Mouse (Mus musculus): ENCODE measurements at regions not wholly inside any gene's neighbourhood (a gene's known extent, or its start where the extent isn't known, plus 50 kb on each side); places are given as distances from the start of the nearest gene placed in this dataset.

DNA sequence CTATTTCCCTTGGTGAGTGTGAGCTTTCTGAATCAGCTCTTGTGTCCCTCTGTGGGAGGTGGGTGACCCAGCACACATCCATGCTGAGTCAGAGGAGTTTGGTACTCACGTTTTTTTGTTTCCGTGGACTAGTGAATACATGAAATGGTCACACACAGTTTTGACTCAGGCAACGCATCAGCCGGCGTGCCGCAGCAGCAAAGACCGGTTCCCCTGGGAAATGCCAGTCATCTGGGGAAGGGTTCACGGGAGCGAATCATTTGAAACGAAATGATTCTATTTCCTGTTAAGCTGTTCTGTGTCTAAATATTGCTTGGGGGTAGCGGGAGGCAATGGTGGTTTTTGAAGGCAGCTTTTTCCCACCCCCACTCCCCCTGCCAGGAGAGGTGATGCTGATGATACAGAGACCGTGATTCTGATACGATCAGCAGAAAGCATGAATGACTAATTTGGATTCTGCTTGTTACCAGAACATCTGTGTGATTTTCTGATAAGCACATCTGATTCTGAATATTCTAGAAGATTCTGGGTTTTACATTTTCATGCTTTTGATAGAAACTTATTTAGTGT, 223.5 kb downstream of the Klf5 start:
- DNase-seq (ENCODE audit: low spot score): no peak

DNA sequence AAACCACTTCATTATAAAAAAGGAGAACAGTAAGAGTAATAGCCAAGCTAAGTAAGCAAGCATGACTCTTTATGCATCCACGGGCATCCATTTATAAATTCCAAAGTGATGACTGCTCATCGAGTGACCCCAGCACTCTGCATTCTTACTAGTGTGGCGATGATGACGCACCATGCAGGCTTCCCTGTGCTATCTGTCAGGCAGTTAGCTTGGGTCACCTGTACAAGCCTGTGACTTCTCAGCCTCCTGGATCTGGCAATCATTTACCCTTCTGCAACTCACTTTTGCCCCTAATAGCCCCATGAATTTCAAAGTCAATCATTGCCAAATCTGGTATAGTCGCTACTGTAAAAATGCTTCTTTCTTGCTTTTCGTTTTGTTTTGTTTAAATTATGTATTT, 237.3 kb downstream of the Klf5 start:
- DNase-seq (ENCODE audit: low spot score): no peak

DNA sequence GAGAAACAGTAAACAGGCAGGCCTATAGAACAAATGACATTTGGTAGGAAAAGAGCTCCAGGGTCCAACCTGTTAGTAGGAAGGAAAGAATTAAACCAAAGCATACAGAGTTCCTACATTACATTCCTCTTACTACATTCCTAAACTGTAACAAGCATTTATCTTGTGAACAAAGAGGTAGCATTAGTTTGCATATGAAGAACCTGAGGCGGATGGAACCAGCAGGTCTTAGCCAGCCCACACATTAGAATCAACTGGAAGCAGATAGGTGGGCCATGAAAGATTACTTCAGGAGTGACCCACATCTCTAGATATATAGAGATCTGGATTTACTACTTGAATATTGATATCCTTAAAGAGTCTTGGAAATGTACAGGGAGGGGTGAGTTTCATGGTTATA, 238.8 kb downstream of the Klf5 start:
- DNase-seq (ENCODE audit: low spot score): no peak

DNA sequence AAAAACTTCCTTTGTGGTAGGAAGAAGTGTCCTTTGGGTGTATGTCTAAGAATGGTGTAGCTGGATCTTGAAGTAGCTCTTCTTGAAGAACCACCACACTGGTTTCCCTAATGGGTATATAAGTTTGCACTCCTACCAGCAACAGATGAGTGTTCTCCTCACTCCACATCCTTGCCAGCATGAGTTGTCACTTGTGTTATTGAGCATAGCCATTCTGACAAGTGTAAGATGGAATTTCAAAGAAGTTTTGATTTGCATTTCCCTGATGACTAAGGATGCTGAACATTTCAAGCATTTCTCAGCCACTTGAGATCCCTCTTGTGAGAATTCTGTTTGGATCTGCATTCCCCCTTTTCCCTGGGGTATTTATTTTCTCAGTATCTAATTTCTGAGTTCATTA, 243.2 kb downstream of the Klf5 start:
- no peak for DNase-seq (ENCODE audit: low spot score)

DNA sequence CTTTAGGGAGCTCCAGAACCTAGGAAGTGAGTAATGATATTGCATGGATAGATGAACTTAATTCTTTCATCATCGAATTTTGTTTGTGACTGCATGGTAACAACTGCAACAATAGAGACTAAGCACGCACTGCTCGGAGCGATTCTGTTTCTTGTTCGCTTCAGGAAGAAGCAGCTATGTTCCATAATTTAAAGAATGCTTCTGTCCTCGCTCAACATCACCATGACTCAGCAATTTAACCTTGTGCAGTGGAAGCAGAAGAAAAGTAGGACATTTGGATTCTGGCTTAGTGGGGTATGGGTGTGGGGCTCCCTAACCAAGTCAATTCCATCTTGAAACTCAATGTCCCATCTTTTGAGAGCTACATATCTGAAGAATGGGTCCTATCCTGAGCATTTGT, 249.4 kb downstream of the Klf5 start:
- no peak for DNase-seq (ENCODE audit: low spot score)

DNA sequence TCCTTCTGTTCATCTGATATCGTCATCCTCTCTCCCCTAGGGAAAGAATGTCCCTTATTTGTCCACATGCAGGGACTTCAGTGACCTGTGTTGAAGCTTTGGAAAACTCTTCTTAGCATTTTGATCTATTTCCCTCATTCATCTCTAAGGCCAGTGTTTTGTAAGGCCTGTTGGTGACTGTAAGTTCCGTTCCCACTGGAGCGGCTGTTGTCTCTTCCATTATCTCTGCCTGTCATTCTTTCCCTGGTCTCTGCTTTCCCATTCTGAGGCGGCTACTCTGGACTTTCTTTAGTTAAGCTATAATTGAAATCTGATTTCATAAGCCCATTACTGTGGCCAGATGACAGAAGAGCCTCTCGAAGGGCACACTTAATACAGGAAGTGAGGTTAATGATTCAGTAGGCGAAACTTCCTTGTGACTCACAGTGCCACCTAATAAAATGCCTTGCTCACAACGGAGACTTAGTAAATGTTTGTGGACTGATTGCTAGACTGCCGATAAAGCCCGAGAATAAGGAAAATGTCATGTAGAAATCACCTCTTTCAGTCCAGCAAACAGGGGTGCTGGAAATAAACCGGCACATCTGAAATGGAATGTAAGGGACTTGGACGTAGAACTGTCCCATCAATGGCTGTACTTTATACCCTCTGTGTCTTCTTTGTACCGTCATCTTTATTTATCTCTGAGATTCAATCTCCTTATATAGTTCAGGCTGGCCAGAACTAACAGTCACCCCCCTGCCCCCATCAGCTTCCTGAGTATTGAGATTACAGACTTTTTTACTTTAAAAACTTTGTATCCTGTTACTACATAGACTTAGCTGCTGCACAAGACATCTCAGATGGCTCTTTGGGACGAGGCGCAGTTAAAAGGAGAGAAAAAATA, 250.1 kb downstream of the Klf5 start:
- no peak for DNase-seq (ENCODE audit: low spot score)

DNA sequence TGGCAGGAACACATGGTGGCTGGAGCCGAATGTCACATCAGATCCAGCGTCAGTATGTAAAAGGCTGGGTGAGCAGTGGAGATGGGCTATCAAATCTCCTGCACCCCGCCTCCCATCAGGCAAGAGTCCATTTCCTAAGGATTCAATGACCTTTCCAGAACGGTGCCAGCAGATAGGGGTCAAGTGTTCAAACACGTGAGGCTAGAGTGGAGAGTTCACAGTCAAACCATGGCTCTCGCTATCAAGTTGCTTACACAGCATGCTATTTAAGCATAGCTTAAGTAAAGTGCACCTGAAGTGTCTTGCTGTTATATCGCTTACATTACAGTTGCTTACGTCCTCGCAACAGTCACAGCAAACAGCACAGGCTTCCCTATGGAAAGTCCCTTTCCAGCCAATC, 265.5 kb downstream of the Klf5 start:
- DNase-seq (ENCODE audit: low spot score): no peak

DNA sequence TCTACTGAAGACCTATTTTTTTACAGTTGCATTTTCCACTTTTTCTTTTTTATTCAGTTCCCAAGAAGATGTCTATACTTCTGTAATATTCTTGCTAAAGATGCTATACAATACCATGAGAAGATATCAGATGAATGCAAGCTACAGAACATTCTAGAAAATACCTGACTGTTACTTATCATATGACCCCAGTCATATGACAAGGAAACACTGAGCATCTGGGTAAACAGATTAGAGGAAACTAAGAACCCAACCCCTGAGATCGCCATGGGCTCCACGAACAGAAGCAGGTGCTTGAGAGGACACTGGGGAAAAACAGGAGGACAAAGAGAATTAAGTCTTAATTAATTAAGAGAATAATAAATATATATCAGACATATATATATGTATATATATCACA, 275.7 kb downstream of the Klf5 start:
- DNase-seq (ENCODE audit: low spot score): no peak

DNA sequence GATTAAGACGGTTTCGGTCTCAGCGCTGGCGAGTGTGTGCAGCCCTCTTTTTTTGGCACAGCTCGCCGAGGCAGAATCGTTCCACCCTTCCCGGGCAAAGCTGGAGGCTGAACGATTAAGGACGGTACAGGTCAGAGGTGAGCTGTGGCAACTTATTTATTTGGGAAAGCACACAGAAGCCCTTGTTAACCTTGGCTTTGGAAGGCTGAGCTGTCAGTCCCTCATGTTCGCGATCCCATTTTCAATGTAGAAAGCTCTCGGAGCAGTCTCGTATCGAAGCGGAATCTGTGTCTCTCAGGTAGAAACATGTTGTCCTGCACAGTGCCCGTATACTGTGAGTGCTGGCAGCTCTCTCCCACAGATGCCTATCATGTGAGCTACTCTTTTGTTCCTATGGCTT, 280.2 kb downstream of the Klf5 start:
- no peak for DNase-seq (ENCODE audit: low spot score)

DNA sequence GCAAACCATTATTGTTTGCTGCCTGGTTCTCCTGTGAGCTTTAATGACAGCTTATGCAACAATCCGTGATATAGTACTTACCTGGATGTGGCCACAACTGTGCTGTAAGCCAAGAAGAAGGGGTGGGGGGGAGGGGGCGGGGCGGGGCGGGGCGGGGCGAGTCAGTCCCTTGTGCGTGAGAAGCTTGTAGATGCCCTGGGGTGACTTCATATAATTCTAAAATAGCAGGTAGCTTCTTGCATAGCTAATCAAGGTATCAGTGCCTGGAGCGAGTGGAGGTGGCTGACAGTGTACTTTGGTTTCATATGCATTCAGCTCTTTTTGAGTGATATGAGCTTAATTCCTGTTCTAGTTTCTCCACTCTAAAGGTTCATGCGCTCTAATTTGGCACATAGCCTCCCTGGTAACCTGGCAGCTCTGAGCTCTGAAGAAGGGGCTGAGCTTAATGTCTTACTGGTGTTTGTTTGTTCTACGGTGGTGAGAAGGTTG, 280.8 kb downstream of the Klf5 start:
- DNase-seq (ENCODE audit: low spot score): no peak

DNA sequence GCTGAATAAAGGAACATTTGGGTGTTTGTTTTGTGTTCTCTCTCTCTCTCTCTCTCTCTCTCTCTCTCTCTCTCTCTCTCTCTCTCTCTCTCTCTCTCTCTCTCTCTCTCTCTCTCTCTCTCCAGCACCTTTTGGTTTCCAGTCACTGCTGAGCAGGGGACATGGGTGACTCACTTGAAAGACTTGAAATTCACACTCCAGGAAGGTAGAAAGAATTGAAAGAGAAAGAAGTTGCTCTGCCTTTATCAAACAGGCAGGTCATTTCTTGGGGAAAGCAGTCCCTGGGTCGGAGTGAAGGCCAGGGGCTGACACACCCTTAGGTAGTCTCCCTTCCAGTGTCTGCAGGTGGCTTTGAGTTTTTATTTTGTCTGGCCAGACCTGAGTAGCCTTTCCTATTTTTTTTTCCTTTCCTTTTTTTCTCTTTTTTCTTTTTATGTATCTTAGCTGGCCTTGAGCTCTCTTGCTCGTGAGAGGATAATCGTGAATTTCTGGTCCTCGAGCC, 281.3 kb downstream of the Klf5 start:
- no peak for DNase-seq (ENCODE audit: low spot score)

DNA sequence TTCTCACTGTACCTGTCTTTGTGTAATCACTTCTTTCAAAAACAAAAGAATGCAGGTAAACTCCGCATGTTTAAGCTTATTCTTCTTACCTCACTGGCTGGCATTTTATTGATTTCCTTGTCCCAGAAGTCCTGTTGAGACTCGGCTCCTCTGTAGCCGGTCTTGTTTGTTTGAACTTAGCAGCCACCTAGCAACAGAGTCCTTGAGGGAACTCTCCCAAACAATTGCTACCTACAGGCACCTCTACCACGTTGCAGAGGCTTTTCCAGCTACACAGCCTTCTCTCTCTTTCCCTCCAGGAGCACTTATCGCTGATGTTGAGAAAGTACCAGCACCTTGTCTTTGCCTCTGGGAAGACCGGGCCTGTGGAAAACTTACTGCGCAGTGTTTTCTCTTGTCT, 285.7 kb downstream of the Klf5 start:
- DNase-seq (ENCODE audit: low spot score): no peak

DNA sequence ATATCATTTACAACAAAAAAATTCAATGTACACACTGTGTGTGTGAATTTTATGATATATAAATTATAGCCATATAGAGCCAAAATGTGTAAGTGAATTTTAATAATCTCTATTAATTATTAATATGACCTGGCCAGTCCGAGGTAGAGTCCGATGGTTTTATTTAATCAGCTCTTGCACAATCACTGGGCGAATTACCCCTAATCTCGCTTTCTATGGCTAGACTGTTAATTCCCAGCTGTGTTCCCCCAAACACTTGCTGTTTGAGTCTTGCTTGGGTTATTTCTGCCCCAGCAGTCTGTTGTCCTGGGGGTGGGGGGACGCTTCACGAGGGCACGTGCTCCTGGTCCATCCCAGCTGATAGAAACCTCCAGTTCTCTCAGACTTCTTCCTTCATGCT, 287.5 kb downstream of the Klf5 start:
- no peak for DNase-seq (ENCODE audit: low spot score)

DNA sequence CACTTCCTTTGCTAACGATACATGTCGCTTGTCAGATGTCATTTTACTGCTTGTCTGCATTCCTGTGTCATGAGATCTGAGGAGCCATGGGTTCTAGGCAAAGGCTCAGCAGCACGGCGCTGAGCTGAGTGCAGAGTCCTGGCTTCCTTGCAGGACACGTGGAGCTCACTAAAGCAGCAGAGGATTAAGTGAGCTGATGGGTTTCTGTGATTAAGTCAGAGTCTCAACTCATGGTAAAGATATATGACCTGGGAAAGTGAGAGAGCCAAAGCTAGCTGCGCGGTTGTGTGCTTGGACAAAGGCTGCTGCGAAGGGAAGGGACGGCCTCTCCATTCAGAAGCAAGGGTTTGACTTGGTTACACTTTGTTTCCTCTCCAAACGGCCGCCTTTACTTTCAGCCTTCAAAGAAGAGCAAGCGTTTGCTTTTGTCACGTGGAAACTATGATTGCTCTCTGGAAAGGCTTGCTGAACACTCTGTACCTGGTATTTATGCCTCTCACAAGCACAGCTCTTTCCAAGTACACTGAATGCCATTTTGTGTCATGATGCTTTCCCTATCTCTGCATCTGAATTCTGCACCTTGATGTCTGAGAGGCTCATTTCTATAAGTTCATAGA, 292.5 kb downstream of the Klf5 start:
- no peak for DNase-seq (ENCODE audit: low spot score)

DNA sequence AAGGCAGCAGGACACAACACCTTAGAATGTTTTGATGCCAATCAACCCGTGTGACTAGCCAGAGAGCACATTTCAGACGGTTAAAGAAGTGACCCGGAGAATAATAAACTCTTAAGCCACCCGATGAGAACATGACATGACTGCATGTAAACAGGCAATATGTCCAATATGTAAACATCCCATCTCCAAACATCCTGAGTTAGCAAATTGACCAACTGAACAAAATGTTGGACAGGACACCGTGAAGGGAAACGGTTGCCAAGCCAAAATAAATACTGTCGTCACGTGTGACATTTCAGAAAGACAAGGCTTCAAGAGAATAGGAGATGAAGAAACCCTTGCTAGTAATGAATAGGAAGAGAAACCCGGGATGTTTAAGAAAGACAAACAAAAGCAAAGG, 294.4 kb downstream of the Klf5 start:
- DNase-seq (ENCODE audit: low spot score): no peak

DNA sequence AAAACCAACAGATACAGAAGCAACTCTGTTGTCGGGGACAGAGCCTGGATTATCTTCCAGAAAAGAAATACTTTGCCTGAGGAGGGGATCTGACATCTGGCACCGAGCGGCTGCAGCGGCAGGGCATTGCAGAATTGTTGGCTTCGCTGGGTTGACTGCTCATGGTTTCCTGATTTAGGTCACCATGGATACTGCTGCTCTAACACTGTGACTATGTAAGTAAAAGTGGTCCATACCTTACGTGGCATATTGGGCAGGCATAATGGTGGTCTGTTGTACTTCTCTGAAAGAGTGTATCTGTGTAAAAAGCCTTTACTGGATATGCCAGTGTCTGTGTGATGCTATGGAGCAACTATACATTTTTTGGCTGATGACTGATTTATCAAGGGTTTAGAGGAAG, 295.4 kb downstream of the Klf5 start:
- no peak for DNase-seq (ENCODE audit: low spot score)

DNA sequence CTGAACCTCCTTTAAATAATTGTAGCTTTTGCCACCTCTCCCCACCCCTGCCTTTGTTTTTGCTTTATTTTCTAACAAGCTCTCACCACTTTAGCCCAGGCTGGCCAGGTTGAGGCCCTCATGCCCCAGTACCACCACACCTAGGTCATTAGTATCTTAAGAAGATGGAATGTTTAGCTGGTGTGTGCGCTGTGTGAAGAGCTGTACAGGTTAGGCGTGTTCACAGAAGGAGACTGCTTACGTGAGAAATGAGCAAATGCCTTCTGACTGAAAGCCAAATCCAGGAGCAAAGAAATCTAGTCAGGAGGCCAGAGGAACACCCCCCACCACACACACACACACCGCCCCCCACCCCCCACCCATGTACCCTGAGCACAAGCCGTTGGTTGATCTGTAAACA, 303.4 kb downstream of the Klf5 start:
- no peak for DNase-seq (ENCODE audit: low spot score)

DNA sequence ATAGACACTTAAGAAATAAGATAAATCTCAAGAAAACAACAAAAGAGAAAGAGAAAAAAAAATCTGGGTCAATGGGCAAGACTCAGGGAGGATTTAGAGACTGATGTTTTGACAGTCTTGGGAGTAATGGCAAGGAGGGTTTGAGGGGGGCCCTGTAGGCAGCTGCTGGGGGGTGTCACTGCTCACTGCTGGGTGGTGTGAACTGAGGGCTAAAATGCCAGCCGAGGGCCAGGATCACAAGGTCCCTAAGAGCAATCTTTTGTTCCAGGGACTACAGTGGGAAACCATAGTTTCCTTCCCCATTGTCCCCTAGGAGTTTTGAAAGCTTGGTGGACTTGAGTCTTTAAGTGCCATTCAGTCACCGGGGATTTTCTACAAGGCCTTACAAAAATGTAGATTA, 304.8 kb downstream of the Klf5 start:
- no peak for DNase-seq (ENCODE audit: low spot score)

DNA sequence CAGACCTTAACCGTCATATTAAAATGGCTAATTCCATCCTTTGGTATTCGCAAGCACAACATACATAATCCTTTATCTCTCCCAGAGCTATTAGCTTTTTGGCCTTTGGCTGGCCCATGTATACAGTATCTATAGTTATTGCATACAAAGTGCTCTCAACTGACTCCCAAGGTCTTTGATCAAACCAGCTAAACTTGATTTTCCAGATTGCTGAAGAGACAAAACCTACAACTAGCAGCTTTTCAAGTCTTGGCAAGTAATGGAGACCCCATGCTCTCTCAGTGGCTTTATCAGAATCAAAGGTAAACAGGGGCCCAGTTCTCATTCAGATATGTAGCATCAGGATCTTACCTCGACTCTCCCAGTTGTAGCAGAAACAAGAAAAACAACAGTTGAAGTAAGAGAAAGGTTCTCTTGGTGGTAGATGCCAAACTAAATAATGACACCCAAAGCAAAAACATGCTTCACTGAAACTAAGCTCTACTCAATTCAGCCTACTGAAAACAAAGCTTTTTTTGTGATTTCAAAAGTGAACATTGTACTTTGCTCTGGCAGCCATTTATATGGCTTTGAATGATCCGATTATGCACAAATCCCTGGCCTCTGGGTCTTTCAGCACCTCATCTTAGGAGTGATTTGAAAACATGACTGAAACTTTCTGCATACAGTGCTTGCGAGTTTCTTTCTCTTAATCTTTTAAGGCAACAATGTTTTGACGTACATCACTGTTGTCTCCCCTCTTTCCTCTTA, 307.0 kb downstream of the Klf5 start:
- no peak for DNase-seq (ENCODE audit: low spot score)

DNA sequence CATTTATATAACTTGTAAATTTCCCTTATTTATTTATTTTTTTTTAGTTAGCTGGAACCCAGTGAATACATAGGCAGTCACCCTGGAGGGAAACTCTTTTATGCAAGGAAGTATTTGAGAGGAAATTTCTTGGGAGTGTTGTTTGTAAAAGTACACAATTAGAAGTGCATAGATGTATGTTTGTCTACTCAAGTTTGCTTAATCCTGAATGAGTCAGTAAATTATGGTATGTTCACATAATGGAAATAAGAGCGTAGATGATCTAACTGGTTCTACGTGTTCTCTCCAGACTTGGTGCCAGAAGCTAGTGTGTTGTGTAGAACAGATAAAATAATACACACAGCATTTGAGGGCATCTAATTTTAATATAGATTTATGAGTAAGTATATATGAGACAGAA, 310.5 kb downstream of the Klf5 start:
- no peak for DNase-seq (ENCODE audit: low spot score)

DNA sequence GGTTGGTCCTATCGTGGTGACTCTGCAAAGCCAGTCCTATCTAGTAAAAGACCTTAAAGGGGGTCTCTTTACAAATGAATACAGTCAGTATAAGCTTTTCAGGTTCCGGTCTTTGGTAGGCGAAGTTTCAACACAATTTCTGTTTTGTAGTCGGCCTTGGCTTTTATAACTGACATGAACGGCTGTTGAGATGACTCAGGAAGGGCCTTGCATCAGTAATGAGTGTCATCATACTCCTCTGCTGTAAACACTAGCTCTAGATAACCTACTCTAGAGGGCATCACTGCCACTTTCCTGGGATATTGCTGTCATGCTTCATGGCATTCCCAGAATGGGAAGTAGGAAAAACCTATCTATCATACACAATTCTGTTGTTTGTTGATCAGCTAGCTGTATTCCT, 312.9 kb downstream of the Klf5 start:
- no peak for DNase-seq (ENCODE audit: low spot score)

DNA sequence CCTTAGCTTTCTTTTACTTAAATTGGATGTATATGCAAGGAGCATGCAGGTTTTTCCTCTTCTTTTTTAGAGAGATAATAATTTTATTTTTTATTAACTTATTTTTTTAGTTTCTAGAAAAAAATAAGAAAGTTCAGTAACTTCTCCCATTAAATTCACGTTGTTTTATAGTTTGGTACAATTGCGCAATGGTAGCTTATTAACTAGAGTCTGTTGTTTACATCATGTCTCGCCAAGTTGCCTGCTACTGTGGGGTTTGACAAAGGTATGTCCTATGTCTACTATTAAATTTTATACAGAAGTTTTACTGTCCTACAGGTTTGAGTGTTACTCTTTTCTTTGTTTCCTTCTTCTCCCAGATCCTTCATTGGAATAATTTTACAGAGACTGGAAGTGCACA, 313.6 kb downstream of the Klf5 start:
- no peak for DNase-seq (ENCODE audit: low spot score)

DNA sequence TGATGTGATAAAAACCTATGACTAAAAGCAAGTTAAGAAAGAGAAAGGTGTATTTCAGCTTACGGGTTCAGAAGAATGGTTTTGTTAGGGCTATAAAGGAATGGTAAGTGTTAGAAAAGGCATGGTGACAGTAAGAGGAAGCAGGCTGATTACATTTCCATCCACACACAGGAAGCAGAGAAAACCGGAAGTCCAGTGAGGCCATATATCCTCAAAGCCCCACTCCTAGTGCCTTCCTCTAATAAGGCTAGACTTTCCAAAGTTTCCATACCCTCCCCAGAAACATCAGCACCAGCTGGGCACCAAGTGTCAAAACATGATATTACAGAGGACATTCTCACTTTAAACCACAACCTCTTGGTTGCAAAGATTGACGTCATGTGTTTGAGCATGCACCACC, 316.3 kb downstream of the Klf5 start:
- DNase-seq (ENCODE audit: low spot score): no peak
